Mouse (Mus musculus) ovary, postnatal 10 days (tissue): ENCODE results near the gene Olfr1030.
"Not testable (repeated sequence)": the region's sequence is repeated elsewhere in the genome, so short reads cannot be mapped to it uniquely, and the experiment has no call there.

Source experiments
- DNase-seq: peaks from one replicate; pipeline ENCODE4 v3.0.0; 2022; ENCODE audit warnings: low spot score

Gene Olfr1030

DNA sequence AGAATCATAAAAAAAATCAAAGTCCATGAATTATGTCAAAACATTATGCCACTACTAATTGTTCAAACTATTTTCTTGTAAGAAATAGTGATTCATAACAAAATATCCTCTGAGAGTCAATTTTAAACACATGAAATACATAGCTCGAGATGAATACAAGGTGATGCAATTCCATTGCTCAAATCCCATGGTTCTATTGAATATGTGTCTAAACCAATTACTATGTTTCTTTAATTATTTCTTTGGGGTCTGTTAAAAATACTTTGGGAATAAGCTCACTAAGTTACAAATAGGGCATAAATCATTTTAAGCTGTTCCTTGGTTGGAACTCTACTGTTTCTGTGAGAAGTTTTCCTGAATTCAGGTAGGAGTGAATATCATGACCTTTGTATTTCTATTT lies at the start of gene Olfr1030:
Gene Olfr1030 (plus strand): TSS at position 301 of the 400 bp plus-strand sequence.
- DNase-seq = no peak

DNA sequence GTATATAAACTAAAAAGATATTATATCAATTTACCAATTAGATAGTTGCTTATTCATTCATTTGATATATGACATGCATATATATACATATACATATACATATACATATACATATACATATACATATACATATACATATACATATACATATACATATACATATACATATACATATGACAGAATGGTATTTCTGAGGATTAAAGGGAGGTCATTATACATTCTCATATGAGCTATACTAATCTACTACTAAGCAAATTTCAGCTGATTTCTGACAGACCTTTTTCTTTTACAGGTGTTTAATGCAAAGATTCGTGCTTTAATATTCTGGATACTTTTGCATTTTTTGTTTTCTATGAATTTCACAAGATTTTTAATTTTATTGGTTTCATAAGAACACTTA lies 28.9 kb upstream of the Olfr1030 start, which contains the start of gene Olfr1028:
Gene Olfr1028 (plus strand): TSS at position 301 of the 400 bp plus-strand sequence.
- DNase-seq = no peak

GRCm38 (mm10) chr2:85973595-85973994 lies 5.5 kb upstream of the Olfr1030 start, which contains the start of gene Olfr1029:
TSS of gene Olfr1029 (plus strand) at chr2:85973895.
- DNase-seq = no peak

DNA sequence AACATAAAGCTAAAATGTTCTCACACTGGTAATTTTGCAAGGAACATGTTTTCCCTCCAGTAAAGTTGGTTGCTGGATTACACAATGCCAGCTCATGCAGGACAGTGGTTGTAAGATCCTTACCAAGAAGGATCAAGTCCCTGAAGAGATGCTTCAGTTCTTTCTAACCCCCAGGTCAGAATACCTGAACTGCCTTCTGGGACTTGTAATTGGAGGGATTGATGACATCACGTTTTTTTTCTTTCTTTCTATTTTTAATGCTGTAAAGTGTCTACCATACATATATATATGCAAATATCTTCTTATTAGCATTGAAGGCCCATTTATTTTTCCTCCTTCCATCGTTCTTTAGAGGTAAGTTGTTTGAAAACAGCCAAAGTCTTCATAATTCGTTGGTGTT lies 10.9 kb downstream of the Olfr1030 start, which contains the start of gene Olfr1031:
Gene Olfr1031 (plus strand): TSS at position 301 of the 400 bp plus-strand sequence.
- no peak for DNase-seq

DNA sequence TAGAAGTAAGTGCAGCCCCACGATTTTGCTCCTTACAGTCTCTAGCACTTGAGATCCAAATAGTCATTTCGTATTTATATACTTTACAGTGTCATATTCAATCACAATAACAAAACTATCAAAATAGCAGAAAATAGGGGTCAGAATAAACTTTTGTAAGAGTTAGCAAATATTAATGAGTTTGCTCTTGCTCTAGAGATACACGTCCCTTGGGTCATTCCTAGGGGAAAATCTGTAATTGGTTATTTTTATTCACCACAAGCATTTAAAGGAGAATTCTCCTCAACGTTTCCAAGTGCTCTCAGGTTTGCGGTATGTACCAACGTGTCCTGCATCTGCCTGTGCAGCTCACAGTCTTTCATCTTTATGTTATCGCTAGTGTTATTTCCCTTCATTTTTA lies 26.2 kb downstream of the Olfr1030 start, which contains the start of gene Olfr1032:
Gene Olfr1032 (plus strand): TSS at position 301 of the 400 bp plus-strand sequence.
- no peak for DNase-seq

DNA sequence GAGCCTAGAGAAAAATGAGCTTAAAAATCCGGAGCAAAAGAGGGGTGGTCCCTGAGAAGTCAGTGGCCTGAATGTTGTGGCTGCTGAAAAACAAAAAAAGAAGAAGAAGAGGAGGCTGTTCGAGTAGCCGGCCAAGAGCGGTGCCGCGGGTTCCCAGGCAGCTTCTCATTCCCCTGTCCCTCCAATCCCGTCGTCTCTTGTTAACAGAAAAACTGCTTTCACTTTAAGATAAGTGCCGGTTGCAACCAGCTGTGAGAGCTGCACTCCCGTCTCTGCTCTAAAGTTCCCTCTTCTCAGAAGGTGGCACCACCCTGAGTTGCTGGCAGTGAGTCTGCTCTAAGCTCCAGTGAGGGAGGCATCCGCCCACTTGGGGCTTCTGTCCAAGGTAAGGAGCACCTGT lies 41.3 kb downstream of the Olfr1030 start, which contains the start of gene Olfr1033:
Gene Olfr1033 (plus strand): TSS at position 228 of the 400 bp plus-strand sequence.
- not testable (repeated sequence) for DNase-seq

DNA sequence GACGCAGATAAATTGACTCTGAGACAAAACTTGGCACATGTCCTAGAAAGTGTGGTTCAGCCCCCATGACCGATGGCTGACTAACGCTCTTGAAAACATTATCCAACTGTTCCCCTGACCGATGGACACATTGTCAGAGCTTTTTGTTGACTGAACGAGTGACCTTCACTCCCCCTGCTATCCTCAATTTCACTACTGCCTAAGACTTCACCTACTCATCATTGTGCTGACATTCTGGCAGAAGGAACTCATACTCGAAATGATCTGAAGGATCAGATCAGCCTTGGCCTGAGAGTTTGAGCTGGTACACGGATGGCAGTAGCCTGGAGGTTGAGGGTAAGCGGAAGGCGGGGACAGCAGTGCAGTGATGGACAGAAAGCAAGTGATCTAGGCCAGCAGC lies 42.4 kb downstream of the Olfr1030 start:
- DNase-seq = not testable (repeated sequence)
